Mouse (Mus musculus) heart, embryonic 13.5 days (tissue): ENCODE data around the gene Mia2. TPM values are rescaled to one million over a fixed set of nuclear protein-coding genes. Genes with fewer than 3 reads are reported as not detected.

ENCODE experiments used
- ATAC-seq: fragments of 200-750 bp; cut with Nextera tagmentation; 2 replicates; pipeline ENCODE4 v1.8.0; 2017; ENCODE audit warnings: moderate TSS enrichment; ENCODE audit not compliant: insufficient number of reproducible peaks, low FRiP score, low TSS enrichment; ENCODE audit errors: extremely low read depth
- H3K27ac ChIP-seq: fragments of 300-500 bp; sonication (generic); replicated peaks from 2 replicates; pipeline ENCODE4 v1.5.1; 2015; ENCODE audit warnings: moderate library complexity, mild to moderate bottlenecking, inconsistent platforms
- H3K27me3 ChIP-seq: fragments of 300-500 bp; sonication (generic); replicated peaks from 2 replicates; pipeline ENCODE4 v1.6.1; 2015; ENCODE audit warnings: mild to moderate bottlenecking, inconsistent platforms
- H3K36me3 ChIP-seq: fragments of 300-500 bp; sonication (generic); 2 replicates; pipeline ENCODE4 v1.6.1; 2015; ENCODE audit warnings: mild to moderate bottlenecking, inconsistent platforms
- H3K4me1 ChIP-seq: fragments of 300-500 bp; sonication (generic); 2 replicates; pipeline ENCODE4 v1.6.1; 2015; ENCODE audit warnings: inconsistent platforms
- H3K4me2 ChIP-seq: fragments of 300-500 bp; sonication (generic); 2 replicates; pipeline ENCODE4 v1.6.1; 2015; ENCODE audit warnings: inconsistent platforms, mild to moderate bottlenecking, moderate library complexity
- H3K4me3 ChIP-seq: fragments of 300-500 bp; sonication (generic); 2 replicates; pipeline ENCODE4 v1.5.1; 2015; ENCODE audit warnings: moderate library complexity, mild to moderate bottlenecking, inconsistent platforms
- H3K9ac ChIP-seq: fragments of 300-500 bp; sonication (generic); 2 replicates; pipeline ENCODE4 v1.6.1; 2015; ENCODE audit warnings: inconsistent platforms, mild to moderate bottlenecking, moderate library complexity
- H3K9me3 ChIP-seq: fragments of 300-500 bp; sonication (generic); 2 replicates; pipeline ENCODE4 v1.6.1; 2016; ENCODE audit warnings: inconsistent platforms
- WGBS: fragments of 180-500 bp; shearing (Covaris S2); methylation state at CpG from one replicate; pipeline ENCODE4 v1.1.7; 2015; ENCODE audit warnings: mixed read lengths; 5-methylcytosine and 5-hydroxymethylcytosine counted together
- polyA plus RNA-seq: library from polyadenylated mRNA; unstranded; fragments of >200 nt; fragmentation: Nextera tagmentation; extraction: Ambion mirVana; gene quantifications from 2 replicates; pipeline ENCODE4 v1.2.1, GENCODE M21; 2015

Mia2 gene
- polyA plus RNA-seq, 1 experiment from 2014 or later, result 34.8 TPM

- peaks cover 17% of the 10 kb centered on the region for H3K4me1 ChIP-seq
- H3K27ac ChIP-seq, result peak within 1 kb of the TSS; percentile 95
- H3K4me2 ChIP-seq, result peak within 1 kb of the TSS; percentile 93
- under 1% methylated on average over 43 of the region's 43 CpGs for WGBS
- H3K27me3 ChIP-seq, result 0 out of 2 replicates have a peak, but pooled peaks cover 5% of the 10 kb centered on the region
- H3K36me3 ChIP-seq, result peaks cover 35% of the 10 kb centered on the region
- H3K9me3 ChIP-seq, result no peaks in the 10 kb centered on the region
- ATAC-seq, result peak; percentile 99
- H3K9ac ChIP-seq, result peak within 1 kb of the TSS; percentile 98
- H3K4me3 ChIP-seq, result peak within 1 kb of the TSS; percentile 100
Measured at GRCm38 (mm10) chr12:59066448-59067077, 29.0 kb upstream of the Mia2 start, which contains the start of gene Pnn. TSS of gene Pnn (plus strand) at chr12:59066884.

DNA sequence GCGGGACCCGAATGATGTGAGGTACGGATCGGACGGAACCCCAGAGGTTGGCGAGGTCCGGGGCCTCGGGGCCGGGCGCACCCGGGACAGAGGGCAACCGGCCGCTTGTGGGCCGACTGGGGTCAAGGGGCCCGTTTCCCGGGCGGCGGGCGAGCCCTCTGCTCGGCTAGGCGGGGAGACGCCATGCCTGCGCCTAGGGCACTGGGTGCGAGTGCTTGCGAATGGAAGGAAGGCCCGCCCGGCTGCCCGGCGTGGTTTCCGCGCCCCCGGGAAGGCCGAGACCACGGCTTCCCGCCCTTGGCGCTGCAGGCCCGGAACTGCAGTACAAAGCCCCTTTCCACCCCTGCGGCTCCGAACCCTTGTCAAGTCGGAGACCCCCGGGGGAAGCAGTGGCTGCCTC lies 28.5 kb upstream of the Mia2 start:
- Histone ChIP-seq H3K36me3 (peaks cover 41% of the 10 kb centered on the region), H3K4me1 (peaks cover 17% of the 10 kb centered on the region), H3K4me3 (peak overlapping the region; percentile 100), H3K27ac (peak overlapping the region; percentile 95), H3K9ac (peak overlapping the region; percentile 98), H3K4me2 (peak overlapping the region; percentile 93), H3K27me3 (0 out of 2 replicates have a peak, but pooled peaks cover 5% of the 10 kb centered on the region), H3K9me3 (no peaks in the 10 kb centered on the region)
- peak; percentile 38 for ATAC-seq
- under 1% methylated on average over 39 of the region's 41 CpGs for WGBS

DNA sequence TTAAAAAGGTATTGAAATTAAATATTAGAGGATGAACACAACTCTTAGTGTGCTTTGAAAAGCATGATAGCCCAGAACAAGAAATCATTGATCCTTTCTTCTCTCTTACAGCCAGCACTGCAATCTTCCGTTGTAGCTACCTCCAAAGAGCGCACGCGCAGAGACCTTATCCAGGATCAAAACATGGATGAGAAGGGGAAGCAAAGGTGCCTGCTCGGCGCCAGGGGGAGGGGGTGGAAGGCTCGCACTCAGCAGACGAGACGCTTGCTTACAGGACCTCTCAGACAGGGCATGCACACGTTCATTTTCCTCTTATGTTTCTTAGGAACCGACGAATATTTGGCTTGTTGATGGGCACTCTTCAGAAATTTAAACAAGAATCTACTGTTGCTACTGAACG lies 26.8 kb upstream of the Mia2 start:
- no peak overlapping the region for H3K27ac ChIP-seq
- peaks cover 17% of the 10 kb centered on the region for H3K4me1 ChIP-seq
- no peaks in the 10 kb centered on the region for H3K9me3 ChIP-seq
- no peak overlapping the region for H3K4me2 ChIP-seq
- H3K9ac ChIP-seq, result no peak overlapping the region
- H3K27me3 ChIP-seq, result 0 out of 2 replicates have a peak, but pooled peaks cover 3% of the 10 kb centered on the region
- peaks cover 52% of the 10 kb centered on the region for H3K36me3 ChIP-seq
- H3K4me3 ChIP-seq, result no peak overlapping the region
- WGBS, result 89% methylated on average over 13 of the region's 13 CpGs
- ATAC-seq, result no peak

DNA sequence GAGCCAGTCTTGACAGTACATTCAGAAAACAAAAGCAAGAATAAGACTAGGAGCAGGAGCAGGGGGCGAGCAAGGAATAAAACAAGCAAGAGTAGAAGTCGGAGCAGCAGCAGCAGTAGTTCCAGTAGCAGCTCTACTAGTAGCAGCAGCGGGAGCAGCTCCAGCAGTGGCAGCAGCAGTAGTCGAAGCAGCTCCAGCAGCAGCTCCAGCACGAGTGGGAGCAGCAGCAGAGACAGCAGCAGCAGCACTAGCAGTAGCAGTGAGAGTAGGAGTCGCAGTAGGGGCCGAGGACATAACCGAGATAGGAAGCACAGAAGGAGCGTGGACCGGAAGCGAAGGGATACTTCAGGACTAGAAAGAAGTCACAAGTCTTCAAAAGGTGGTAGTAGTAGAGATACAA lies 23.3 kb upstream of the Mia2 start:
- Histone ChIP-seq H3K36me3 (peaks cover 64% of the 10 kb centered on the region), H3K27me3 (no peaks in the 10 kb centered on the region), H3K9ac (0 out of 2 replicates have a peak overlapping the region, but pooled peaks have one; percentile 7), H3K9me3 (no peaks in the 10 kb centered on the region), H3K4me3 (no peak overlapping the region), H3K27ac (no peak overlapping the region), H3K4me1 (peaks cover 13% of the 10 kb centered on the region), H3K4me2 (no peak overlapping the region)
- WGBS, result 79% methylated on average over 11 of the region's 11 CpGs
- ATAC-seq, result no peak

- H3K27me3 ChIP-seq, result no peaks in the 10 kb centered on the region
- H3K4me3 ChIP-seq, result no peak overlapping the region
- H3K27ac ChIP-seq, result no peak overlapping the region
- no peak overlapping the region for H3K4me2 ChIP-seq
- WGBS, result 86% methylated on average over 3 of the region's 3 CpGs
- H3K36me3 ChIP-seq, result peaks cover 54% of the 10 kb centered on the region
- no peaks in the 10 kb centered on the region for H3K4me1 ChIP-seq
- H3K9ac ChIP-seq, result no peak overlapping the region
- no peak for ATAC-seq
- no peaks in the 10 kb centered on the region for H3K9me3 ChIP-seq
Measured at GRCm38 (mm10) chr12:59074052-59074451, 21.5 kb upstream of the Mia2 start.

DNA sequence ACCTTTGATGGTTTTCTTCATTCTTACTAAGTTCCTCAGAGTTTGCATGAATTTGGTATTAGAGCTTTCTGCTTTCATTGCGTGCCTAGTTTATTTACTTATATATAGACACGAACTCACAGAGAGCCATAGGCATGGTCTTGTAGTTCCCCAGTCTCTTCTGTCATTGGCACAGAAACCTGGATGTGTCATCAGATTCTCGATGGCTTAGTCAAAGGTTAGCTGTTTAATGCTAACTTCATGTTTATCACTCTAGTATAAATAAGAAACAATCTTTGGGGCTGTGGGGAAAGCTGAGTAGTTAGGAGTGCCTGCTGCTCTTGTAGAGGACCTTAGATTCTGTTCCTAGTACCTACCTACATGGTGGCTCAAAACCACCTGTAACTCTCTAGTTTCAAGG lies 18.6 kb upstream of the Mia2 start:
- WGBS, result 82% methylated on average over 3 of the region's 3 CpGs
- no peak for ATAC-seq
- H3K9ac ChIP-seq, result no peak overlapping the region

DNA sequence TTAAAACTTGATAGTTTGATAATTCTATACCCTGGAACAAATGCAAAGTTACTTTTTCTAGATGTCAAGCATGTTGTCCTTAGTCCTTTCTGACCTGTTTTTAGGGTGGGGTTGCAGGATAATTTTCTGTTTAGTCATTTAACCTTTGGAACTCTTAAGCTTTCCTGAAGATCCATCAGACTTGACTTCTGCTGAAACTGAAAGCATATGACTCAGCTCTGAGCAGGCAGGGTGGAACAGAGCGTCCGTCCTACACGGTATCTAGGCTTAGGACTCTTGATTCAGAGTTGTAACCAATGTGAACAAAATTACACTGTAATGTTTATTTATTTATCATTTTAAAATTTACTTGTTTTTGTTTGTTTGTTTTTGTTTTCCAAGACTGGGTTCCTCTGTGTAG lies 17.7 kb upstream of the Mia2 start:
- WGBS, result 93% methylated on average over 3 of the region's 3 CpGs

More for the DNA sequence above, 18.6 kb upstream of the Mia2 start:
- H3K4me2 ChIP-seq, result no peak overlapping the region
- H3K27me3 ChIP-seq, result no peaks in the 10 kb centered on the region
- no peak overlapping the region for H3K4me3 ChIP-seq
- no peak overlapping the region for H3K27ac ChIP-seq
- H3K36me3 ChIP-seq, result peaks cover 25% of the 10 kb centered on the region
- 0 out of 2 replicates have a peak, but pooled peaks cover 2% of the 10 kb centered on the region for H3K9me3 ChIP-seq
- H3K4me1 ChIP-seq, result no peaks in the 10 kb centered on the region

GRCm38 (mm10) chr12:59080461-59080860 lies 15.1 kb upstream of the Mia2 start:
- no peak overlapping the region for H3K4me2 ChIP-seq
- H3K9me3 ChIP-seq, result 0 out of 2 replicates have a peak, but pooled peaks cover 2% of the 10 kb centered on the region
- peaks cover 2% of the 10 kb centered on the region; the same call in 1 of the 2 replicates for H3K36me3 ChIP-seq
- ATAC-seq, result no peak
- H3K4me1 ChIP-seq, result no peaks in the 10 kb centered on the region
- no peak overlapping the region for H3K4me3 ChIP-seq
- 75% methylated on average over 4 of the region's 4 CpGs for WGBS
- H3K27me3 ChIP-seq, result no peaks in the 10 kb centered on the region
- no peak overlapping the region for H3K27ac ChIP-seq
- no peak overlapping the region for H3K9ac ChIP-seq

More for the DNA sequence above, 17.7 kb upstream of the Mia2 start:
- H3K4me2 ChIP-seq, result no peak overlapping the region
- H3K9me3 ChIP-seq, result 0 out of 2 replicates have a peak, but pooled peaks cover 2% of the 10 kb centered on the region
- H3K9ac ChIP-seq, result no peak overlapping the region
- H3K27ac ChIP-seq, result no peak overlapping the region
- no peak for ATAC-seq
- H3K27me3 ChIP-seq, result no peaks in the 10 kb centered on the region
- H3K4me3 ChIP-seq, result no peak overlapping the region
- H3K4me1 ChIP-seq, result no peaks in the 10 kb centered on the region
- H3K36me3 ChIP-seq, result peaks cover 17% of the 10 kb centered on the region

DNA sequence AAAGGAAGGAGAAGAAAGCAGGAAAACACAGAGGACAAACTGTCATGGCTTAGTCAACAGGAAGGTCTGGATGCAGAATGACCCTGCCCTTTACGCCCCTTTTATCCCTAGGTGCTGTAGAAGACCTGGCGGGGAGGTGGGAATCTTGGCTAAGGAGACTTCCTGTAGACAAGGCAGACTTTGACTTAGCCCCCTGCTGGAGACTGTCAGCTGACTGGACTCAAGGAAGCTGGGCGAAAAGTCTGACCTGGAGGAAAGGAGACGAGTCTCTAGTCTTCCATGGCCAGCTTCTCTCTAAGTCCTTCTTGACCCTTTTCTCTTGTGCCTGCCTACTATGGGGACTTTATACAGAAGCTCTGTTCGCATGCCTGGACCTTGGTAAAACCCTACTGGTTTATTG lies 11.2 kb upstream of the Mia2 start:
- no peak for ATAC-seq
- no peak overlapping the region for H3K9ac ChIP-seq
- no peaks in the 10 kb centered on the region for H3K4me1 ChIP-seq
- H3K36me3 ChIP-seq, result no peaks in the 10 kb centered on the region
- no peaks in the 10 kb centered on the region for H3K27me3 ChIP-seq
- H3K4me2 ChIP-seq, result no peak overlapping the region
- H3K4me3 ChIP-seq, result no peak overlapping the region
- H3K9me3 ChIP-seq, result 0 out of 2 replicates have a peak, but pooled peaks cover 2% of the 10 kb centered on the region
- WGBS, result 58% methylated on average over 5 of the region's 5 CpGs
- H3K27ac ChIP-seq, result no peak overlapping the region

- H3K27me3 ChIP-seq, result no peaks in the 10 kb centered on the region
- no peaks in the 10 kb centered on the region for H3K4me1 ChIP-seq
- no peak overlapping the region for H3K27ac ChIP-seq
- H3K9me3 ChIP-seq, result no peaks in the 10 kb centered on the region
- H3K4me2 ChIP-seq, result no peak overlapping the region
- H3K9ac ChIP-seq, result no peak overlapping the region
- no peak overlapping the region for H3K4me3 ChIP-seq
- H3K36me3 ChIP-seq, result no peaks in the 10 kb centered on the region
- ATAC-seq, result no peak
- WGBS, result 77% methylated on average over 5 of the region's 5 CpGs
Measured at GRCm38 (mm10) chr12:59086171-59086570, 9.4 kb upstream of the Mia2 start.

DNA sequence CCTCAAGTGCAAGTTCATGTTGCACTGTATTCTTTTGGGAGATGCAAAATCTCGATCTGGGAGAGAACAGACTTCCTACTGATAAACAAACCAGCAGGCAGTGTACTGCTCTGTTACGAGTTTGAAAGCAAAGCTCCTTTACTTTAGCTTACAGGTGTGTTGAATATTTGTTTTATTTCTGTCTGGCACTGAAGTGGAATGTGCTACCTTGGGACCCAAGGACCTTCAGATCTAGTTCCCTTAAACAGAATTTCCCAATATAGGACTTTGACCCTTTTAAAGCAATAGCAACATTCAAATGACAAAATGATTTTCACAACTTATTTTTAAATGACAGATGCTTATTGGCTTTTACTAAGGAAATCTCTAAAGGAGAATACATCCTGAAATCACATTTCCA lies 2.1 kb upstream of the Mia2 start:
- Histone ChIP-seq H3K9ac (no peak overlapping the region), H3K9me3 (0 out of 2 replicates have a peak, but pooled peaks cover 2% of the 10 kb centered on the region), H3K27me3 (no peaks in the 10 kb centered on the region), H3K36me3 (no peaks in the 10 kb centered on the region), H3K27ac (no peak overlapping the region), H3K4me3 (no peak overlapping the region), H3K4me2 (no peak overlapping the region), H3K4me1 (no peaks in the 10 kb centered on the region)
- WGBS, result 37% methylated on average over 2 of the region's 2 CpGs
- no peak for ATAC-seq

DNA sequence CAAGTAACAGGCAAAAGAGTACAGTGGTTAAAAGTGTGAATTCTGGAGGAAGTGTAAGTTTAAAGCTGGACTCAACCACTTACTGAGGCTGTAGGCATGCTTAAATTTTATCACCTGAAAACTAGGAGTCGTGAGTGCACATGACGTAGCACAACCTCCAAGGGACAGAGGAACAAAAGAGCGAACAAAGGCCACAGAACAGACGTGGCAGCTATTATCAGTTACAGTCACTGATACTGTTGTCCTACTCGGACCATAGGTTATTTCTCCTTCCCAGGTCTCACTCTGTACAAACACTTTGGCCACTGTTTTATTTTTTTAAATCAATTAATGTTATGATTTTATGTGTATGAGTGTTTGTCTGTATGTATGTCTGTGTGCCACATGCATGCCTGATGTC lies 9.2 kb downstream of the Mia2 start:
- H3K4me3 ChIP-seq, result no peak overlapping the region
- no peak overlapping the region for H3K27ac ChIP-seq
- H3K27me3 ChIP-seq, result no peaks in the 10 kb centered on the region
- H3K4me1 ChIP-seq, result no peaks in the 10 kb centered on the region
- H3K9ac ChIP-seq, result no peak overlapping the region
- ATAC-seq, result no peak
- H3K36me3 ChIP-seq, result no peaks in the 10 kb centered on the region
- H3K9me3 ChIP-seq, result no peaks in the 10 kb centered on the region
- H3K4me2 ChIP-seq, result no peak overlapping the region
- WGBS, result 40% methylated on average over 5 of the region's 5 CpGs
